Mouse (Mus musculus): ENCODE results near the gene Olfr568. TPM values are rescaled to one million over a fixed set of nuclear protein-coding genes. Genes with fewer than 3 reads are reported as not detected.
A peak's percentile ranks its signal among the peaks of the same experiment; 100 is the strongest.

The Olfr568 gene
- not detected in 2 replicates for polyA plus RNA-seq (2016; fragmentation: Nextera tagmentation; extraction: Ambion mirVana)

DNA sequence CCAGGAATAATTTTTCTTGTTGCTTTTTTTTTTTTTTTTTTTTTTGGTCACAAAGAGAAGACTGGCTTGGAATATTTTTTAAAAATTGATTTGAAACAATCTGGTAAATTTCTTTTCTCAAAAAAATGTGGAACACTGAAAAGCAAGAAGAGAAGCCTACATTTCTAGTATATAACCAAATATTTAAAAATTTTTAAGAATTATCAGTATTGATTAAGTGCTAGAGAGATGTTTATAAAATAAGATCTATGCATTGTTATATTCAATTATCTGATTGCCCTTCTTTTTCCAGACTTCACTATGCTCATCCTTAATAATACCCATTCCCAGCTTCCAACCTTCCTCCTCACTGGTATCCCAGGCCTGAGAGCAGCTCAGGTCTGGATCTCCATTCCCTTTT lies at the start of gene Olfr568:
TSS of gene Olfr568 (plus strand) at position 301 of the 400 bp plus-strand sequence.
- no peak within 1 kb of the TSS for H3K4me3 ChIP-seq (replicated peaks)
- H3K9me3 ChIP-seq, result no peaks in the 10 kb centered on the region
- H3K4me1 ChIP-seq, result no peaks in the 10 kb centered on the region
- no peak within 1 kb of the TSS for H3K4me2 ChIP-seq
- H3K27me3 ChIP-seq, result no peaks in the 10 kb centered on the region
- no peak for ATAC-seq (ENCODE audit: low FRiP score)
- no peak within 1 kb of the TSS for H3K9ac ChIP-seq
- no peak within 1 kb of the TSS for H3K27ac ChIP-seq
- no peaks in the 10 kb centered on the region for H3K36me3 ChIP-seq (replicated peaks)

DNA sequence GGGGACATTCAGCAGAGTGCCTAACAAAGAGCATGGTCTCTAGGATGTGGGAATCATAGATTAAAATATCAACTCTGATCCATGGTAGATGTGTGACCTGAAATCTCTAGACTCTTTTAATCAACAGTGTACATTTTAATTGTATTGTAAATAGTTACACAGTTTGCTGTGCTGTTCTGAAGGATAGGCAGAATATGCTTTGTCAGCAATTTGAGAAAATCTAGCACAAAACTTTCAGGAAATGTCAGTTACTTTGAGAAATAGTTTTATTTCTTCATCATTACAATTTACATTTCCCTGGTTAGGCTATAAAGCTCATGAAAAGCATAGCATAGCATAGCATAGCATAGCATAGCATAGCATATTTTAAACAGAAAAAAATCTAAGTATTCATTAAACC lies 21.1 kb upstream of the Olfr568 start:
- H3K4me3 ChIP-seq (replicated peaks), result no peak overlapping the region

DNA sequence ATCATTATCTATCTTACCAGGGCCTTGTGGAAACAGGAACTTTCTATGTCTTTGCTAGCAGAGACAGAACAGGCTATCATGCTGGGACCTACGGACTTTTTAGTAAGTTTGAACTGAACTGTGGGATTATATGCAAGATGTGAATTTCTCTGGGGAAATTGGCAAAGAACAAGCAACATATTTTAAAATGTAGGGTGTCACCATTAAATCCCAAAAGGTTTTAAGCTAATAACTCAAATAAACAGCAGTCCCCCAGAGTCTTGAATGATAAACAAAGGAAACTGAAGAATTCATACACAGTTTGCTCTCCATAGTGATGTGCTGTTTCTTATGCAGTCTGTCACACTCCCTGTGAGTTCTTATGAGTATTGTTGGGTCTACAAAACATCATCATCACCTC lies 18.3 kb upstream of the Olfr568 start, which contains the start of gene Olfr566:
TSS of gene Olfr566 (minus strand) at position 101 of the 400 bp plus-strand sequence.
- Histone ChIP-seq H3K27ac (no peak within 1 kb of the TSS), H3K36me3 (replicated peaks) (no peaks in the 10 kb centered on the region), H3K9me3 (no peaks in the 10 kb centered on the region), H3K4me2 (no peak within 1 kb of the TSS), H3K4me3 (replicated peaks) (no peak within 1 kb of the TSS), H3K9ac (no peak within 1 kb of the TSS), H3K27me3 (no peaks in the 10 kb centered on the region), H3K4me1 (no peaks in the 10 kb centered on the region)
- WGBS, result 90% methylated on average over 1 of the region's 1 CpGs
- ATAC-seq (ENCODE audit: low FRiP score), result no peak

More for the DNA sequence above, 21.1 kb upstream of the Olfr568 start:
- H3K27ac ChIP-seq, result no peak overlapping the region
- no peak for ATAC-seq (ENCODE audit: low FRiP score)
- H3K9me3 ChIP-seq, result no peaks in the 10 kb centered on the region
- no peak overlapping the region for H3K4me2 ChIP-seq
- no peaks in the 10 kb centered on the region for H3K36me3 ChIP-seq (replicated peaks)
- no peaks in the 10 kb centered on the region for H3K27me3 ChIP-seq
- H3K4me1 ChIP-seq, result no peaks in the 10 kb centered on the region
- no peak overlapping the region for H3K9ac ChIP-seq

DNA sequence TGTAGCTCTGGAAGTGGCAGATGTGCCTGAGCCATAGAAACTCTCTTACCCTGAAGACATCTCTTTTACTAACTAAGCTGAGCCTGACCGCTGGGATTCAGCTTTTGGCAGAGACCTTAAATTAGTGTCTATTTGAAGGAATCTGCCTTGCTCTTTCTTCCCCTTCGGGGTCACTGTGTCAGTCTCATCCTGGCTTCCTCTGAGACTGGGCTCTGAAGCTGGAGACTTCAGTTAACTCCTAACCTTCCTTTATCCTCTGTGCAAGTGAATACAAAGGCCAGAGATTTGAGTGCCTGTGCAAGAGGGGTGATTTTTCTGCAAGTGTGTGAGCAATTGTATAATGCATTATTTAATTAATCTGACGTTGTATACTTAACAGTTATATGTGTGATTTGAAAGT lies 13.9 kb downstream of the Olfr568 start, which contains the start of gene Olfr569:
TSS of gene Olfr569 (minus strand) at position 101 of the 400 bp plus-strand sequence.
- no peak within 1 kb of the TSS for H3K4me3 ChIP-seq (replicated peaks)
- no peaks in the 10 kb centered on the region for H3K4me1 ChIP-seq
- no peak for ATAC-seq (ENCODE audit: low FRiP score)
- no peak within 1 kb of the TSS for H3K9ac ChIP-seq
- no peaks in the 10 kb centered on the region for H3K36me3 ChIP-seq (replicated peaks)
- no peaks in the 10 kb centered on the region for H3K27me3 ChIP-seq
- no peaks in the 10 kb centered on the region for H3K9me3 ChIP-seq
- WGBS, result 81% methylated on average over 3 of the region's 3 CpGs
- no peak within 1 kb of the TSS for H3K4me2 ChIP-seq
- H3K27ac ChIP-seq, result no peak within 1 kb of the TSS

DNA sequence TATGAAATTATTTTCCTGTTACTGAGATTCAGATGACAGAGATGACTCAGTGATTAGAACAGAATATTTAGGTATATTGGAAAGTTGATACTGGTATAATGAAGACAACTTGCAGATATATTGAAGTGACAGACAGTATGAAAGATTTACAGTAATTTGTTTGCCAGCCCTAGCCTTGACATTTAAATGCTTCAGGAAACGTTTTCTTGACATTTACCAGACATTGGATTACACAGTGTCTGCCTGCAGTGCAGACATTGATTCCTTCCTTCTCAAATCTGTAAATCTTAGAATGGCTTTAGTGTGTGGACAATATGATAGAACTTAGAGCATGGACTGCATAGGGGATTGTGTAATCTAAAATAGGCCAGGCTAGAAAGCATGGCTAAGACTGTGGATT lies 38.3 kb downstream of the Olfr568 start:
- 62% methylated on average over 1 of the region's 1 CpGs for WGBS
- no peak for ATAC-seq (ENCODE audit: low FRiP score)
- H3K27ac ChIP-seq, result no peak overlapping the region
- no peaks in the 10 kb centered on the region for H3K9me3 ChIP-seq
- no peak overlapping the region for H3K4me3 ChIP-seq (replicated peaks)
- H3K27me3 ChIP-seq, result no peaks in the 10 kb centered on the region
- H3K36me3 ChIP-seq (replicated peaks), result no peaks in the 10 kb centered on the region
- no peak overlapping the region for H3K4me2 ChIP-seq
- no peak overlapping the region for H3K9ac ChIP-seq
- no peaks in the 10 kb centered on the region for H3K4me1 ChIP-seq

DNA sequence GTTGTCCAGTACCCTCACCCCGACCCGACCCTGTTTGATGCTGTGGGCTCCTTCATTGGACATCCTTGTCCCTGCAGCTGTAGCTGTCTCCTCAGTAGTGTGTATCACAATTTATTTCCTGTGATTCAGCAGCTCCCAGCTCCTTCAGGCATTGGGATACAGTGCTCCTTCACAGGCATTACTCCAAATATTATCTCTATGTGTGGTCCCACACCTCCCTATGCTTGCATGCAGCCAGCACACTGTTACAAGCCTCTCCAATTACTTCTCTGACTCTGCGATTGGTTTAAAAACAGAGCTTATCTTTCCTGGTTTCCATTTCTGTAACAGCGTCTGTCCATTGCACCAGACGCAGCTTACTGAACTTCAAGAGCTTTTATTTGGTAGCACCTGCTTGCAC lies 39.5 kb downstream of the Olfr568 start:
- ATAC-seq (ENCODE audit: low FRiP score), result no peak
- Histone ChIP-seq H3K36me3 (replicated peaks) (no peaks in the 10 kb centered on the region), H3K4me1 (no peaks in the 10 kb centered on the region), H3K27me3 (no peaks in the 10 kb centered on the region), H3K4me2 (no peak overlapping the region), H3K27ac (no peak overlapping the region), H3K9me3 (no peaks in the 10 kb centered on the region), H3K9ac (no peak overlapping the region), H3K4me3 (replicated peaks) (no peak overlapping the region)
- 81% methylated on average over 5 of the region's 5 CpGs for WGBS

DNA sequence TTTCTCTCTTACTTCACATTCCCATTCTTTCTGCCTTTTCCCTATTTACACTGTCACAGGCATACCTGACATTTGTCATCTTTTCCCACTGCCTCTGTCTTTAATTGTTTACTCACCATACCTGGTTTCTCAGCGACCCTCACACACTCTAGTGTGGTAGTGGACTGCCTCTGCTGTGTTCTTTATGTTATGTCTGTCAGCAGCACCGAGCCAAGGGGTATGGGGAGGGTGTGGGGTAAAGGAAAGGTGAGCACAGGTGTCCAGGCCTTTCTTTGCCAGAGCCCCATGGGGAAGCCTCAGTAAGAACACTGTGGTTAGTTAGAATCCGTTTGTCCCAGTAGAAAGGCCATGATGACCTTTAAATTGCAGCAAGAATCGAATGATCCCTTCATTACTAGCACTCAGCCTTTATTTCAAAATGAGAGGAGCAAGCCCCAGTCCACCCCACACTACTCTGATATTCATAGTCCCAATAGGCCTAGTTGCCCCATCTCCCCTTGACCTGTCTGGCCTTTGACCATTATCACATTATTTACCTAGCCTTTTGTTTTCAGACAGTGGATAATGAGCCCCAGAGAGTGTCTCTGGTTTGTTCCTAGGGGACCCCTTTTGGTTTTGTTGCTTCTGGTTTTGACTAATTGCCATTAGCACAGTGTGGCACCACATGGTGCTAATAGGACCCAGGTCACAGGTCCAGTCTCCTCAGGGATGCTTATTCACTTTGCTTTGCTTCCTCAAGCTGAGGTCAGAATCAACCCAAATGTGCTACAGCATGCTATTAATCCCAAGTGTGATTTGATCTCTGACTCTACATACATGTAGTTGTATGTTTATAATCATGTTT lies 40.3 kb downstream of the Olfr568 start, which contains the start of gene Olfr571:
TSS of gene Olfr571 (minus strand) at position 505 of the 844 bp plus-strand sequence.
- no peak for ATAC-seq (ENCODE audit: low FRiP score)
- H3K27me3 ChIP-seq, result no peaks in the 10 kb centered on the region
- H3K4me3 ChIP-seq (replicated peaks), result no peak within 1 kb of the TSS
- 55% methylated on average over 4 of the region's 4 CpGs for WGBS
- H3K9me3 ChIP-seq, result no peaks in the 10 kb centered on the region
- no peak within 1 kb of the TSS for H3K9ac ChIP-seq
- no peaks in the 10 kb centered on the region for H3K36me3 ChIP-seq (replicated peaks)
- H3K4me2 ChIP-seq, result no peak within 1 kb of the TSS
- H3K4me1 ChIP-seq, result no peaks in the 10 kb centered on the region
- no peak within 1 kb of the TSS for H3K27ac ChIP-seq

DNA sequence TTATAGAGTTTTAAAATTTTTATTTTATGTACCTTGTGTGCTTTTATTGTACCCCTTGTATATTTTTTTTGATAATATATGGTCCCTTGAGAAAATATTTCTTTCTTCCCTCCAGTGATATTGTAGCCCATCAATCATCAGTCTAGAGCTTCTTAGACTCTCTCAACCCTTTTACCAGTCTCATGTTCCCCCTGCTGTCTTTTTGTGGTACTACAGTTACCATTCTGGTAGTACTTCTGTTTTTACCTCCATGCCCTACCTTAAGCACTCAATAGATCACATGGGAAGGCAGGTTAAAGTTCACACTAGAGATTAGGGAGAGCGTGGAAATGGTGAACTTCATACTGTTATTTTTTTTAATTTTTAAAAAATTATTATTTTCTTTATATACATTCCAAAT lies 42.7 kb downstream of the Olfr568 start:
- H3K9ac ChIP-seq, result no peak overlapping the region
- H3K27ac ChIP-seq, result no peak overlapping the region
- WGBS, result 25% methylated on average over 1 of the region's 1 CpGs
- no peaks in the 10 kb centered on the region for H3K27me3 ChIP-seq
- H3K9me3 ChIP-seq, result no peaks in the 10 kb centered on the region
- H3K4me1 ChIP-seq, result no peaks in the 10 kb centered on the region
- no peak overlapping the region for H3K4me2 ChIP-seq
- peak; percentile 79 for ATAC-seq (ENCODE audit: low FRiP score)
- H3K36me3 ChIP-seq (replicated peaks), result no peaks in the 10 kb centered on the region
- no peak overlapping the region for H3K4me3 ChIP-seq (replicated peaks)

DNA sequence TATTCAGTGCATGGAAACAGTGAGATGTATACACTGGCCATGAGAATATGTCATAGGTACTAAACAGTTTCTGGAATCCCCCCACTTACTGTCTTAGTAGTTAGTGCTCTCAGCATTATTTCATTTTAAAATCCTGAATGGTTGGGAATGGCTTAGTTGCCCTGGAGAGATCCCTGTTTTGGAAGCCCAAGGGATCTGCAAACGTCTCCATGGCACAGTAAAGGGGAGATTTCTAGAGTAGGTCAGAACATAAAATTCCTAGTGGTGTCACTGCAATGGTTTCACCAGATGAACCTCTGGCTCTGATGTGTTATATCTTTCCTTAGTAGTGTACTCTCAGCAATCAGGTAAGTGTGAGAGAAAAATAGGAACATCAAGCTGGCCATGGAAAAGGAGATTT lies 47.2 kb downstream of the Olfr568 start, which contains the start of gene Olfr572:
TSS of gene Olfr572 (plus strand) at position 301 of the 400 bp plus-strand sequence.
- no peak for ATAC-seq (ENCODE audit: low FRiP score)
- Histone ChIP-seq H3K9ac (no peak within 1 kb of the TSS), H3K9me3 (no peaks in the 10 kb centered on the region), H3K4me3 (replicated peaks) (no peak within 1 kb of the TSS), H3K27me3 (no peaks in the 10 kb centered on the region), H3K36me3 (replicated peaks) (no peaks in the 10 kb centered on the region), H3K4me1 (no peaks in the 10 kb centered on the region), H3K4me2 (no peak within 1 kb of the TSS), H3K27ac (no peak within 1 kb of the TSS)
- 74% methylated on average over 1 of the region's 1 CpGs for WGBS

DNA sequence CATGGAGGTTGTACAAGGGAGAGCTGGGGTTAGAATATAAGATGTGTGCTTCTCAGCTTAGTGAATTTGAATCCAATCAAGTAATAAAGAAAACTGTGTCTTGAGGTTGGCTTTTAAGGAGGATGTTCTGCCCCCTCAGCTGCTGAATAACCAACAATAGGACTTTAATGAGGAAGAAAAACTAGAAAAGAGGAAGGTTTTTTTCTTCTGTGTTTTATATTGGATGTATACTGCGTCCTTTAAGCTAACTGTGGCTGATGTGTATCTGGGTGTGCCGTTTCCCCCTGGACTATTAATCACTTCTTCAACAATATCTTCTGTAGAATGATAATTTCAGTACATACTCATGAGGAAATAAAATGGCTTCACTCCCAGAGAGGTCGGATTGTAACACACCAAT lies 50.2 kb downstream of the Olfr568 start:
- WGBS, result 73% methylated on average over 3 of the region's 3 CpGs
- Histone ChIP-seq H3K9ac (no peak overlapping the region), H3K27me3 (no peaks in the 10 kb centered on the region), H3K9me3 (no peaks in the 10 kb centered on the region), H3K27ac (no peak overlapping the region), H3K4me1 (no peaks in the 10 kb centered on the region), H3K36me3 (replicated peaks) (no peaks in the 10 kb centered on the region), H3K4me3 (replicated peaks) (no peak overlapping the region), H3K4me2 (no peak overlapping the region)
- ATAC-seq (ENCODE audit: low FRiP score), result no peak

Other genes starting within 250 kb of the Olfr568 start
- not detected in 2 replicates for gene Olfr554, start 238.7 kb upstream of the Olfr568 start, polyA plus RNA-seq (2016; fragmentation: Nextera tagmentation; extraction: Ambion mirVana)
- gene Olfr555, start 218.3 kb upstream of the Olfr568 start, polyA plus RNA-seq (2016; fragmentation: Nextera tagmentation; extraction: Ambion mirVana), result not detected in 2 replicates
- gene Olfr556, start 212.2 kb upstream of the Olfr568 start, polyA plus RNA-seq (2016; fragmentation: Nextera tagmentation; extraction: Ambion mirVana), result not detected in 2 replicates
- gene Trim68, start 189.8 kb upstream of the Olfr568 start, polyA plus RNA-seq (2016; fragmentation: Nextera tagmentation; extraction: Ambion mirVana), result 7.5 and 9.8 TPM in 2 replicates
- gene Olfr557, start 181.2 kb upstream of the Olfr568 start, polyA plus RNA-seq (2016; fragmentation: Nextera tagmentation; extraction: Ambion mirVana), result not detected in 2 replicates
- gene Olfr558, start 174.9 kb upstream of the Olfr568 start, polyA plus RNA-seq (2016; fragmentation: Nextera tagmentation; extraction: Ambion mirVana), result not detected in 2 replicates
- gene Olfr33, start 158.1 kb upstream of the Olfr568 start, polyA plus RNA-seq (2016; fragmentation: Nextera tagmentation; extraction: Ambion mirVana), result not detected in 2 replicates
- gene Olfr559, start 149.6 kb upstream of the Olfr568 start, polyA plus RNA-seq (2016; fragmentation: Nextera tagmentation; extraction: Ambion mirVana), result not detected in 2 replicates
- not detected in 2 replicates for gene Olfr560, start 117.8 kb upstream of the Olfr568 start, polyA plus RNA-seq (2016; fragmentation: Nextera tagmentation; extraction: Ambion mirVana)
- 0.10 TPM in 1 of 2 replicates, not detected in the other for gene Olfr78, start 117.7 kb upstream of the Olfr568 start, polyA plus RNA-seq (2016; fragmentation: Nextera tagmentation; extraction: Ambion mirVana)
- gene Olfr561, start 105.9 kb upstream of the Olfr568 start, polyA plus RNA-seq (2016; fragmentation: Nextera tagmentation; extraction: Ambion mirVana), result not detected in 2 replicates
- not detected in 2 replicates for gene Olfr564, start 73.6 kb upstream of the Olfr568 start, polyA plus RNA-seq (2016; fragmentation: Nextera tagmentation; extraction: Ambion mirVana)
- gene Olfr566, start 18.4 kb upstream of the Olfr568 start, polyA plus RNA-seq (2016; fragmentation: Nextera tagmentation; extraction: Ambion mirVana), result not detected in 2 replicates
- gene Olfr569, start 13.8 kb downstream of the Olfr568 start, polyA plus RNA-seq (2016; fragmentation: Nextera tagmentation; extraction: Ambion mirVana), result not detected in 2 replicates
- not detected in 2 replicates for gene Olfr570, start 17.5 kb downstream of the Olfr568 start, polyA plus RNA-seq (2016; fragmentation: Nextera tagmentation; extraction: Ambion mirVana)
- 0.12 and 0.13 TPM in 2 replicates for gene Olfr571, start 40.4 kb downstream of the Olfr568 start, polyA plus RNA-seq (2016; fragmentation: Nextera tagmentation; extraction: Ambion mirVana)
- not detected in 2 replicates for gene Olfr572, start 47.3 kb downstream of the Olfr568 start, polyA plus RNA-seq (2016; fragmentation: Nextera tagmentation; extraction: Ambion mirVana)
- gene Olfr573-ps1, start 65.5 kb downstream of the Olfr568 start, polyA plus RNA-seq (2016; fragmentation: Nextera tagmentation; extraction: Ambion mirVana), result not detected in 2 replicates
- gene Olfr574, start 71.3 kb downstream of the Olfr568 start, polyA plus RNA-seq (2016; fragmentation: Nextera tagmentation; extraction: Ambion mirVana), result not detected in 2 replicates
- gene Olfr575, start 81.7 kb downstream of the Olfr568 start, polyA plus RNA-seq (2016; fragmentation: Nextera tagmentation; extraction: Ambion mirVana), result not detected in 2 replicates
- gene Olfr576, start 85.5 kb downstream of the Olfr568 start, polyA plus RNA-seq (2016; fragmentation: Nextera tagmentation; extraction: Ambion mirVana), result not detected in 2 replicates
- not detected in 2 replicates for gene Olfr577, start 98.8 kb downstream of the Olfr568 start, polyA plus RNA-seq (2016; fragmentation: Nextera tagmentation; extraction: Ambion mirVana)
- gene Olfr578, start 112.2 kb downstream of the Olfr568 start, polyA plus RNA-seq (2016; fragmentation: Nextera tagmentation; extraction: Ambion mirVana), result not detected in 2 replicates
- gene Olfr582, start 160.9 kb downstream of the Olfr568 start, polyA plus RNA-seq (2016; fragmentation: Nextera tagmentation; extraction: Ambion mirVana), result not detected in 2 replicates
- not detected in 2 replicates for gene Olfr583, start 174.2 kb downstream of the Olfr568 start, polyA plus RNA-seq (2016; fragmentation: Nextera tagmentation; extraction: Ambion mirVana)
- not detected in 2 replicates for gene Olfr584, start 204.8 kb downstream of the Olfr568 start, polyA plus RNA-seq (2016; fragmentation: Nextera tagmentation; extraction: Ambion mirVana)
- gene Olfr585, start 220.6 kb downstream of the Olfr568 start, polyA plus RNA-seq (2016; fragmentation: Nextera tagmentation; extraction: Ambion mirVana), result not detected in 2 replicates
- not detected in 2 replicates for gene Olfr586, start 248.5 kb downstream of the Olfr568 start, polyA plus RNA-seq (2016; fragmentation: Nextera tagmentation; extraction: Ambion mirVana)